Mouse (Mus musculus): ENCODE measurements around the gene Dpp8.
A peak's percentile ranks its signal among the peaks of the same experiment; 100 is the strongest.

Dpp8 gene

DNA sequence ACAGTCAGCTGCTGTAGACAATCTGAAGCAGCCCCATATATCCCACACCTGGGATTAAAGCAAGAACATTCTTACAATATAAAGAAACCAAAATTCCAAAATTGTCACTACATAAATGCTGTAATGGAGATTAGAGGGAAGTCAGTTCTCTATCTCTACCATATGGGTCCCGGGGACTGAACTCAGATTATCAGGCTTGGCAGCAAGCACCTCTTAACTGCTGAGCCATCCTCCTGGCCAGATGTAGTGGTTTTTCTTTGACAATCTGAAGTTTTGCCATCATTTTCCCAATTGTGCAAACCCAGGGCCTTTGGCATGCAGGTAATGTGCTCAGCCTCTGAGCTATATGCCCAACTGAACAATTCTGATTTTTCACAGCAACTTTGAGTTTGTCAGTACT lies 53.1 kb downstream of the Dpp8 start:
- no peak for DNase-seq (ENCODE audit: low spot score)

GRCm38 (mm10) chr9:65086801-65087200 lies 54.6 kb downstream of the Dpp8 start:
- no peak for DNase-seq (ENCODE audit: low spot score)

- DNase-seq (ENCODE audit: low spot score), result no peak
Measured at GRCm38 (mm10) chr9:65087490-65087889, 55.3 kb downstream of the Dpp8 start.

DNA sequence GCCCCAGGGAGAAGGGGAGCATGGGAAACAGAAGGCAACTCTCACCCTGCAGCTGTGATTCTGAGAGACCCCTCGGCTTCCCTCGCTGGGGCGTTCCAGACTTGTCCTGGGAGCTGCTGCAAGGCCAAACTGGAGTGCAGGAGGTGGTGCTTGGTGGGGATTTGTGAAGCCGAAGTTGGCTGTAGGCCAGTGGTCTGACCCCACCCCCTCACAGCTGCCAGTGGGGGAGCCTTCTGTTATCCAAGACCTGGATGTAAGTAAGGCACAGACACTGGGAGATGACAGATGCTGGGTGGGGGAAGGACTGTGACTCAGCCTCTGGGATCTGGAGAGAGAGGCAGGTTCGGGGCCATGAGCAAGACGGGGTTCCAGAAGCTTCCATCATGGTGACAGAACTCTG lies 62.0 kb downstream of the Dpp8 start:
- no peak for DNase-seq (ENCODE audit: low spot score)

DNA sequence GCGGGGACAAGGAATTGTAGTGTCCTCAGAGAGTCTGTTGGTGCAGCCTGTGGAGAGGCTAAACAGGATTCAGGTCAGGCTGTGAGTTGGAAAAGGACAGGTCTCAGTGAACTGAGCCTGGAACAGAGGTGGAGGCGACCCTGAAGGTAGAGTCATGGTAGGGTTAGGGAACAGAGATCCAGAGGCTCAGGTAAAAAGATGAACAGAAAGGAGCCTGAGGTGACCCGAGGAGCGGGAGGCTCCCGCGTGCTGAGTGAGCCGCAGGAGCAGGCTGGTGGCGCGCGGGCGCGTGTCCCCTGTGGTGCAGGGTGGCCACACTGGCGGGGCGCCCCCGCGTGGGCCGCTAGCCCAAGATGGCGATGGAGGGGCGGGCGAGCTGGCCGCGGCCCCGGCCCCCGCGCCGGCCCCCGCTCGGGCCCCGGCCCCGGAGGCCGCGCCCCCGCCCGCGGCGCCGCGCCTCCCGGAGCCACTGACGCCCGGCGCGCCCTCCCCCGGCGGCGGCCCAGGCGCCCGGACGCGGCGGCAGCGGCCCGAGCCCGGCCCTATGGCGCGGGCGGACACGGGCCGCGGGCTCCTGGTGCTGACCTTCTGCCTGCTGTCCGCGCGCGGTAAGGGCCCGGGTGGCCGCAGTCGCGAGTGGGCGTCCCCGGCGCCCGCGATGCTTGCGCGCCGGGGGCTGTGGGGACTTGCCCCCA lies 68.9 kb downstream of the Dpp8 start, which contains the start of gene Igdcc4:
Gene Igdcc4 (plus strand): TSS at position 496 of the 695 bp plus-strand sequence.
- DNase-seq (ENCODE audit: low spot score), result no peak

DNA sequence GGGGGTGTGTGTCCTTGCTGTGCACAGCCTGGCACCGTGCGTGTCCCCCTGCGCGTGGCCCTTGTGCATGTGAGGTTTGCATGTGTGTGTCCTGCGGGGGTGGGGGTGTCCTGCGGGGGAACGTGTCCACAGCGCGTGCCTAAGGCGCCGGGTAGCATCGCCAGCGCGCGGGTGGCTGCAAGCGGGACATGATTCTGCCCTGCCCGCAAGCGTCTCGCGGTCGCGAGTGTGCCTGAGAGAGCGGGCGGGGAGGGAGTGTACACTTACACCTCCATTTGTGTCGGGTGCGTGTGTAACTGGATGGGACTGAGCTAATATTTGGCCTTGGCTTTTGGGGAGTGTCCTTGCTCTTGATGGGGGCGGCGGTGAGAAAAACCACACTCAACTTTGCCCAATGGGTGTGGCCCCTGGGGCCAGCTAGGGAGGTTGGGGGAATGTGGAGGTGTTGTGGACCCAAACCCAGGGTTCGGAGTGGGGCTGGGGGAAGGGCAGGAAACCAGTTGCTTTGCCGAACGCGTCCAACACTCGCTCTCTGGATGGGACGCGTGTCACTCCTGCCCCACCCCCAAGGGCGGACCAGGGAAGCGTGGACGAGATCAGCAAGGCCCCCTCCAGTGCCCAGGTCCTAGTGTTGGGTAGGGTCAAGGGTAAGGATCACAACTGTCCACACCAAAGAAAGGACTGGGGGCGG lies 69.6 kb downstream of the Dpp8 start:
- DNase-seq (ENCODE audit: low spot score), result no peak

GRCm38 (mm10) chr9:65102377-65103172 lies 70.4 kb downstream of the Dpp8 start:
- DNase-seq (ENCODE audit: low spot score), result no peak

GRCm38 (mm10) chr9:65103173-65103752 lies 71.0 kb downstream of the Dpp8 start:
- no peak for DNase-seq (ENCODE audit: low spot score)

DNA sequence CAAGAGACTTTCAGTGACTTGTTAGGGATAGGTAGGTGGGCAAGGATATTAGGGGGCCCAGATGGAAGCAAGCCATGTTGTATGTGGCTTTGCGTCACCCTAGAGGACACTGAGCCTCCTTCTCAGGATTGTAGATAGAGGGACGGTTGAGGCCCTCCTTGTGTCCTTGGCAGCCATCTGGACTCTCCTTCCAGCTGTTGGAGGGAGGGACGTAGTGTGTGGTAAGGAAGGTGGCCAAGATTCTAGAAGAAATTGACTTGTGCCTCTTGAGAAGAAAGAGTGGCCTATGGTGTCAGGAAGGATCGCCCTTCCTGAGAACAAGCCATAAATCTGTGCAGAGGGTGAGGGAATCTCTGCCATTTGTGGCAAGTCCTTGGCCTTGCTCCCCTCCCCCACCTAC lies 74.6 kb downstream of the Dpp8 start:
- no peak for DNase-seq (ENCODE audit: low spot score)

DNA sequence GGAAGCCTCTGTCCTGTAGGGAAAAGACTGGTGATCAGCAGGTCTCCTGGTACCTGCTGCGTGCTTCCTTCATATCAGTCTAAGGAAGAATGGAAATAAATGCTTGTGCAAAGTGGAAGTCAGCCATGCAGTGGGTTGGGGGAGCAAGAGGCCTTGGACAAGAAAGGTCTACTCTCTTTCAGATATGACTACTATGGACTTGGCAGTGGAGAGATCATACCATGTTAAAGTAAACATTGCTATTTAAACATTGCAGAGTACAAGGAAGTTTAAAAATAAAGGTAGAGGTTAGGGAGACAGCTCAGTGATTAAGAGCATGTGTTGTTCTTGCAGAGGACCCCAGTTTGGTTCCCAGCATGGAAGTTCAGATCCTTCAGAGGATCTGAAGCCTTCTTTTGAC lies 75.7 kb downstream of the Dpp8 start:
- DNase-seq (ENCODE audit: low spot score), result no peak

GRCm38 (mm10) chr9:65109132-65110072 lies 77.2 kb downstream of the Dpp8 start:
- no peak for DNase-seq (ENCODE audit: low spot score)

DNA sequence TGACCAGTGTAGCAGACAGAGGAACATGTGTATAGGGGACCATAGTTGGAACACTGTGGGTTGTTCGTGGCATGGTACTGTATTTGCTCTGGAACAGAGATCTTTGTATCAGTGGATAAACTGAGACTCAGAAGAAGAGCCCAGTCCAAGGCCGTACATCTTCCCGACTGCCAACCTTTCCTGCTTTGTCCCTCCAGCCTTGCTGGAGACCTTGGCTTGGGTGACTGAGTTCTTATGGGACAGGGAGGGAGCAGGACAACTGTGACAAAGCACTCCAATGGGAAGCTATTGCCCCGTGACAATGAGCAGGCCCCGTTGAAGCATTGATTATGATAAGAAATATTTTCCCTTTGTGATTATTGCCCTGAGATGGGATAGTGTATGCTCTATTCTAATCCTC lies 79.5 kb downstream of the Dpp8 start:
- no peak for DNase-seq (ENCODE audit: low spot score)

- DNase-seq (ENCODE audit: low spot score), result no peak
Measured at GRCm38 (mm10) chr9:65113694-65114093, 81.5 kb downstream of the Dpp8 start.

- DNase-seq (ENCODE audit: low spot score), result no peak
Measured at GRCm38 (mm10) chr9:65115891-65116290, 83.7 kb downstream of the Dpp8 start.

DNA sequence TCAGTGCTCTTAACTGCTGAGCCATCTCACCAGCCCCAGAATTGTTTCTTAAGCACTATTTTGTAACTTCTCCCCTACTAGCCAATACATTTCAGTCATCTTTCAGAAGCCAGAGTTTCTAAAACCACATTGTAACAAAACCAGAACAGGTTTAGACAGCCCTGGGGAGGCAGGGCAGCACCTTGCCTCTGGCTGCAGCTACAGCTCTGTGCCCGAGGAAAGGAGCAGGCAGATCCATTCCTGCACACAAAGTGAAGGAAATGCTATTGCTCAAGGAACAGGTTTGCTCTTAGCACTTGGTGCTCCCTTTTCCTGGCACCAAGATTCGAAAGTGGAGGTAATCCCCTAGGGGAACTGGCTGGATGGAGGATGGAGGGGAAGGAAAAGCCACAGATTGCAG lies 85.3 kb downstream of the Dpp8 start:
- no peak for DNase-seq (ENCODE audit: low spot score)

DNA sequence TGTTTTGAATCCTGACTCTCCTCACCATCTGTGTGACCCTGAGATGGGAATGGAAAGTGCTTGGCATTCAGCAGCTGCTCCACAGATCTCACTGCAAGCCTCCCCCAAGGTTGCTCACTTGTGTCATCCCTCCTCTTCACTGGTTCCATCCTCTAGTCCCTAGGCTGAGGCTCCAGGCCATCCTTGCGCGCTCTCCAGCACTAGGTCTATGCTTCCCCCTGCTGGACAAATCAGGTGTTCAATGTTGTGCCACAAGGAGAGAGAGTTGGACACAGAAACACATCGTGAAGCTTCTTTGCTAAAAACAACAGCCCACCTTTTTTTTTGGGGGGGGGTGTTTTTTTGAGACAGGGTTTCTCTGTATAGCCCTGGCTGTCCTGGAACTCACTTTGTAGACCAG lies 88.7 kb downstream of the Dpp8 start:
- peak; percentile 65 for DNase-seq (ENCODE audit: low spot score)

DNA sequence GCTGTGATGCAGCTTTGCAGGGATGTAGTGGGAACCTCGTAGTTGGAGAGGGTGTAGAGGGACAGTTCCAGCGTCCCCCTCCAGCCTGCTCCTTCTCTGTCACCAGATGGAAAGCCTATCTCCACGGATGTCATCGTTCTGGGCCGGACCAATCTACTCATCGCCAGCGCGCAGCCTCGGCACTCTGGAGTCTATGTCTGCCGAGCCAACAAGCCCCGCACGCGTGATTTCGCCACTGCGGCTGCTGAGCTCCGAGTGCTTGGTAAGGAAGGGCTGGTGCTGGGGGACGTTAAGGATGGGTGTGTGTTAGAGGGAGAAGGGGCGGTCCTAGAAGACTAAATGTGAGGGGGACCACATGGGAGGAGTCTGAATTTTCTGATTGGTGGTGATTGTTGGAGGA lies 90.3 kb downstream of the Dpp8 start:
- peak; percentile 46 for DNase-seq (ENCODE audit: low spot score)

GRCm38 (mm10) chr9:65123552-65124168 lies 91.4 kb downstream of the Dpp8 start:
- no peak for DNase-seq (ENCODE audit: low spot score)

- no peak for DNase-seq (ENCODE audit: low spot score)
Measured at GRCm38 (mm10) chr9:65128123-65128815, 96.1 kb downstream of the Dpp8 start.

- DNase-seq (ENCODE audit: low spot score), result no peak
Measured at GRCm38 (mm10) chr9:65131717-65132116, 99.5 kb downstream of the Dpp8 start.
